Mouse (Mus musculus) midbrain, embryonic 16.5 days (tissue): ENCODE results near the gene Bad. TPM values are rescaled to one million over a fixed set of nuclear protein-coding genes. Genes with fewer than 3 reads are reported as not detected.
A peak's percentile ranks its signal among the peaks of the same experiment; 100 is the strongest.

Source experiments
- ATAC-seq: fragments of 200-750 bp; cut with Nextera tagmentation; 2 replicates; pipeline ENCODE4 v1.8.0; 2017; ENCODE audit warnings: moderate TSS enrichment
- H3K27ac ChIP-seq: fragments of 300-500 bp; sonication (generic); 2 replicates; pipeline ENCODE4 v1.5.1; 2014; ENCODE audit warnings: mild to moderate bottlenecking, low read length, mixed read lengths
- H3K27me3 ChIP-seq: fragments of 300-500 bp; sonication (generic); 2 replicates; pipeline ENCODE4 v1.6.1; 2014; ENCODE audit warnings: low read depth, low read length, mixed read lengths; ENCODE audit not compliant: control insufficient read depth, insufficient read depth
- H3K36me3 ChIP-seq: fragments of 300-500 bp; sonication (generic); 2 replicates; pipeline ENCODE4 v1.6.1; 2014; ENCODE audit warnings: mild to moderate bottlenecking, low read length, moderate library complexity, mixed read lengths; ENCODE audit not compliant: control insufficient read depth, insufficient read depth
- H3K4me1 ChIP-seq: fragments of 300-500 bp; sonication (generic); 2 replicates; pipeline ENCODE4 v1.6.1; 2014; ENCODE audit warnings: mild to moderate bottlenecking, low read length, mixed read lengths; ENCODE audit not compliant: control insufficient read depth, insufficient read depth
- H3K4me2 ChIP-seq: fragments of 300-500 bp; sonication (generic); 2 replicates; pipeline ENCODE4 v1.6.1; 2014; ENCODE audit warnings: mild to moderate bottlenecking, low read length, mixed read lengths
- H3K4me3 ChIP-seq: fragments of 300-500 bp; sonication (generic); 2 replicates; pipeline ENCODE4 v1.5.1; 2014; ENCODE audit warnings: low read depth, mild to moderate bottlenecking, low read length, moderate library complexity, mixed read lengths
- H3K9ac ChIP-seq: fragments of 300-500 bp; sonication (generic); 2 replicates; pipeline ENCODE4 v1.6.1; 2014; ENCODE audit warnings: low read depth, low read length, mixed read lengths
- H3K9me3 ChIP-seq: fragments of 300-500 bp; sonication (generic); replicated peaks from 2 replicates; pipeline ENCODE4 v1.6.1; 2014; ENCODE audit warnings: mild to moderate bottlenecking, low read length, mixed read lengths; ENCODE audit not compliant: control insufficient read depth, poor library complexity, severe bottlenecking
- WGBS: fragments of 180-500 bp; shearing (Covaris S2); extraction: QIAGEN DNeasy Blood & Tissue Kit; methylation state at CpG from one replicate; pipeline ENCODE4 v1.1.7; 2014; 5-methylcytosine and 5-hydroxymethylcytosine counted together
- polyA plus RNA-seq: library from polyadenylated mRNA; unstranded; fragments of >200 nt; fragmentation: Nextera tagmentation; extraction: Ambion mirVana; gene quantifications from 2 replicates; pipeline ENCODE4 v1.2.1, GENCODE M21; 2015

Gene Bad
- polyA plus RNA-seq, 1 experiment from 2014 or later, result 92.5 TPM

DNA sequence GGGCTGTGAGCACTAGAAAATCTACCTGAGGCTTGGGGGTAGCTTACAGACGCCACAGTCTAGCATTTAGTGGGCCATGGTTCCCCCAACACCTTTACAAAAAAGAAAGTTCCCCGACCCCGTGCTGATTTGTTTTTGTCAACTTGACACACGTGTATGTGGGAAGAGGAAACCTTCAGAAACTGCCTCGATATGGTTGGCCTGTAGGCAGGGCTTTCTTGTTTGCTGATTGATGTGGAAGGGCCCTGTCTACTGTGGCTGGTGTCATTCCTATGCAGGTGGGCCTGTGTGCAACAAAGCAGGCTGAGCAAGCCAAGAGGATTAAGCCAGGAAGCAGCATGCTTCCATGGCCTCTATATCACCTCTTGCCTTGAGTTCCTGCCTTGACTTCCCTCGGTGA is 28.6 kb upstream of the Bad start:
- H3K9me3 ChIP-seq, result no peaks in the 10 kb centered on the region
- no peak overlapping the region for H3K9ac ChIP-seq
- no peak overlapping the region for H3K4me3 ChIP-seq
- no peaks in the 10 kb centered on the region for H3K27me3 ChIP-seq
- no peak for ATAC-seq
- 88% methylated on average over 6 of the region's 6 CpGs for WGBS
- no peak overlapping the region for H3K4me2 ChIP-seq
- H3K4me1 ChIP-seq, result peaks cover 18% of the 10 kb centered on the region
- peaks cover 16% of the 10 kb centered on the region for H3K36me3 ChIP-seq
- no peak overlapping the region for H3K27ac ChIP-seq

DNA sequence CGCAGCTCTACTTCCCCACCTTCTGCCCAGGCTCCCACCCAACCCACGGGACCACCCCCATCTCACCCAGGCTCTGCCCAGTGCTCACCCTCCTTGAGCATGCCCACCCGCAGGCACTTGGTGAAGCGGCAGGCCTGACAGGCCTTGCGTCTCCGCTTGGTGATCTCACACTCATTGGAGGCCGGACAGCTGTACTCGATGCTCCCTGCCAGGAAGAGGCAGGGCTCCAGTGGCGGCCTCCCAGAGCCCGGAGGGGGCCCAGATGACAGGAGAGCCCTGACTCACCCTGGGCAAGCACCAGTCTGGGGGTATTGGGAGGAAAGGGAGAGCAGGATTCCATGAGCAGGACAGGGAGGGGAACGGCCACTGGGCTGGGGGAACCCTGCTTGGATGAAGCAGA is 27.7 kb upstream of the Bad start:
- ATAC-seq, result no peak
- Histone ChIP-seq H3K36me3 (peaks cover 16% of the 10 kb centered on the region), H3K27me3 (no peaks in the 10 kb centered on the region), H3K27ac (no peak overlapping the region), H3K9me3 (no peaks in the 10 kb centered on the region), H3K4me3 (no peak overlapping the region), H3K9ac (no peak overlapping the region), H3K4me2 (no peak overlapping the region), H3K4me1 (peaks cover 8% of the 10 kb centered on the region)
- WGBS, result 83% methylated on average over 11 of the region's 11 CpGs

DNA sequence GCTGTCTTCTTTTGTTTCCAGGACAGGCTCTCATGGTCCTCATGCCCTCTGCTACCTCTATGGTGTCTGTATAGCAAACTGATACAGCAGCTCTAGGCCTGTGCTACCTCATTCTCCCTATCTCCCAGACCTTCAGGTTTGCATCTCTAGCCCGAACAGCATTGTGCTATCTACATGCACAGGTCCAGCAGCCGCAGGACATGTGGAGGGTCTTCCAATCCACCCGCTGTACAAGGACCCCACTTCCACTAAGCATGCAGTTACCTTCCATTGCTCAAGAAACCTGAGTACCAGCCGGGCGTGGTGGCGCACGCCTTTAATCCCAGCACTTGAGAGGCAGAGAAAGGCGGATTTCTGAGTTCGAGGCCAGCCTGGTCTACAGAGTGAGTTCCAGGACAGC is 27.1 kb upstream of the Bad start:
- H3K9ac ChIP-seq, result no peak overlapping the region
- 95% methylated on average over 9 of the region's 9 CpGs for WGBS
- peaks cover 16% of the 10 kb centered on the region for H3K36me3 ChIP-seq
- H3K27me3 ChIP-seq, result no peaks in the 10 kb centered on the region
- no peaks in the 10 kb centered on the region for H3K9me3 ChIP-seq
- ATAC-seq, result no peak
- H3K27ac ChIP-seq, result no peak overlapping the region
- peaks cover 8% of the 10 kb centered on the region; the same call in 1 of the 2 replicates for H3K4me1 ChIP-seq
- no peak overlapping the region for H3K4me2 ChIP-seq
- H3K4me3 ChIP-seq, result no peak overlapping the region

DNA sequence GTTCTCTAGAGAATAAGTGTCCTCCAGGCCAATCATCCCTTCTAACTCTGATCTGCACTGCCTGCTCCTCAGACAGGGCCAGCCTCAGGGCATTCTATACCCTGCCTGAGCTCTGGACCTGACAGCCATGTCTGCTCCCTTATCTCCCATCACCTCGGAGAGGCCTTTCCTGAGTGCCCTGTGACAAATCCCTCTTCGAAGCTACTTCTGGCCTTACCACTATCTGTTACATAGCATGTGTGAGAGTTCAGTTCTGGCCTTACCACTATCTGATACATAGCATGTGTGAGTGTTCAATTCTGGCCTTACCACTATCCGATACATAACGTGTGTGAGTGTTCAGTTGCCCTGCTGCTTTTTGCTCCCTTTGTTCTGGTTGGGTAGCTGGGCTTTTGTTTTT is 26.4 kb upstream of the Bad start:
- 90% methylated on average over 4 of the region's 4 CpGs for whole genome bisulfite sequencing
- Histone ChIP-seq H3K4me1 (peaks cover 15% of the 10 kb centered on the region), H3K9me3 (no peaks in the 10 kb centered on the region), H3K4me3 (no peak overlapping the region), H3K27me3 (no peaks in the 10 kb centered on the region), H3K9ac (no peak overlapping the region), H3K4me2 (no peak overlapping the region), H3K27ac (no peak overlapping the region), H3K36me3 (peaks cover 16% of the 10 kb centered on the region)
- ATAC-seq, result no peak

DNA sequence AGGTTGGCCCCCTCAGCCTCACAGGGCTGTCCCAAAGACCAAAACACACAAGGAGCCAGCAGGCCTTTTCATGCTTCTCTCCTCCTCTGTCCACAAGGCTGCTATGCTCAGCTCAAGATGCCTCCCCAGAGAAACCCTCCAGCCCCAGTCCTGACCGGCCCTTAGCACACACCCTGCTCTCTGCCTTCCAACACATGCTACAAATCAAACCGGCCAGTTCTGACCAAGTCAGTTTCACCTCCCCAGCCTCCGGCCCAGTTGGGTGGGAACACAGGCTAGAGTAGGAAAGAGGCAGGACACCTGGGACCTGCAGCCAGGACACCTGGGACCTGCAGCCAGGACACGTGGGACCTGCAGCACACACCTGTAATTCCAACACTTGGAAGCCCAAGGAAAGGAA is 25.2 kb upstream of the Bad start:
- 91% methylated on average over 4 of the region's 4 CpGs for WGBS
- Histone ChIP-seq H3K4me2 (no peak overlapping the region), H3K36me3 (peaks cover 14% of the 10 kb centered on the region), H3K9me3 (no peaks in the 10 kb centered on the region), H3K4me1 (peaks cover 15% of the 10 kb centered on the region), H3K4me3 (no peak overlapping the region), H3K9ac (no peak overlapping the region; the same call in 1 of the 2 replicates), H3K27me3 (no peaks in the 10 kb centered on the region), H3K27ac (no peak overlapping the region)
- ATAC-seq, result no peak

DNA sequence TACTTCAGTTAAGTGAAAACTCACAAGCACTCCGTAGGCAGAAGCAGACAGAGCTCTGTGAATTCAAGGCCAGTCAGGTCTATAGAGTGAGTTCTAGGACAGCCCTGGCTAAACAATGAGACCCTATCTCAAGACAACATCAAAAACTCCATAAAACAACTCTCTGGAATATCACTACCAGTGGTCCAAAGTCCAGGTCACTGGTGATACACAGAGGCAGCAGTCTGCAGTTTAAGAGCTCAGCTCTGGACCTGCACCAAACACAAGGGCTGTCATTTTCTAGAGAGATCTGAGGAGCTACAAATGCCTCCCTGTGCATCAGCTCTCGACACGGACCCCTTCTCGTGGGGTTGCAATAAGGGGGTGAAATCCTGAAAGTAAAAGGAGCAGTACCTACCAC is 23.3 kb upstream of the Bad start:
- no peak overlapping the region for H3K4me2 ChIP-seq
- 89% methylated on average over 4 of the region's 4 CpGs for WGBS

DNA sequence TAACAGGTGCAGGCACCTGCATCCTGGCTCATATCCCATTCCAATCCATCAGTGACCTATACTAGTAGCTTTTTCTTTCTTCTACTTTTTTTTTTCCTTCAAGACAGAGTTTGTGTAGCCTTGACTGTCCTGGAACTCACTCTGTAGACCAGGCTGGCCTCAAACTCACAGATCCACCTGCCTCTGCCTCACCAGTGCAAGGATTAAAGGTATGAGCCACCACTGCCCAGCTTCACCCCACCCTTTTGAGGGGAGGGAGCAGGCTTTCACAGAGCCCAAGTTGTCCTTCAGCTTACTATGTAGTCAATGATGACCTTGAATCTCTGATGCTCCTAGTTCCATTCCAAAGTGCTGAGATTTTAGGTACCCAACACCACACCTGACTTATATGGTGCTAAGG is 22.2 kb upstream of the Bad start:
- no peaks in the 10 kb centered on the region for H3K36me3 ChIP-seq
- peaks cover 20% of the 10 kb centered on the region for H3K4me1 ChIP-seq
- ATAC-seq, result no peak
- H3K27ac ChIP-seq, result no peak overlapping the region
- H3K9ac ChIP-seq, result 0 out of 2 replicates have a peak overlapping the region, but pooled peaks have one; percentile 39
- H3K4me2 ChIP-seq, result no peak overlapping the region
- H3K4me3 ChIP-seq, result no peak overlapping the region
- H3K27me3 ChIP-seq, result peaks cover 12% of the 10 kb centered on the region
- H3K9me3 ChIP-seq, result no peaks in the 10 kb centered on the region

More for the DNA sequence above, 23.3 kb upstream of the Bad start:
- no peak for ATAC-seq
- H3K9me3 ChIP-seq, result no peaks in the 10 kb centered on the region
- H3K36me3 ChIP-seq, result peaks cover 3% of the 10 kb centered on the region; the same call in 1 of the 2 replicates
- H3K27me3 ChIP-seq, result peaks cover 5% of the 10 kb centered on the region
- no peak overlapping the region for H3K4me3 ChIP-seq
- peaks cover 20% of the 10 kb centered on the region for H3K4me1 ChIP-seq
- H3K9ac ChIP-seq, result no peak overlapping the region
- H3K27ac ChIP-seq, result no peak overlapping the region

DNA sequence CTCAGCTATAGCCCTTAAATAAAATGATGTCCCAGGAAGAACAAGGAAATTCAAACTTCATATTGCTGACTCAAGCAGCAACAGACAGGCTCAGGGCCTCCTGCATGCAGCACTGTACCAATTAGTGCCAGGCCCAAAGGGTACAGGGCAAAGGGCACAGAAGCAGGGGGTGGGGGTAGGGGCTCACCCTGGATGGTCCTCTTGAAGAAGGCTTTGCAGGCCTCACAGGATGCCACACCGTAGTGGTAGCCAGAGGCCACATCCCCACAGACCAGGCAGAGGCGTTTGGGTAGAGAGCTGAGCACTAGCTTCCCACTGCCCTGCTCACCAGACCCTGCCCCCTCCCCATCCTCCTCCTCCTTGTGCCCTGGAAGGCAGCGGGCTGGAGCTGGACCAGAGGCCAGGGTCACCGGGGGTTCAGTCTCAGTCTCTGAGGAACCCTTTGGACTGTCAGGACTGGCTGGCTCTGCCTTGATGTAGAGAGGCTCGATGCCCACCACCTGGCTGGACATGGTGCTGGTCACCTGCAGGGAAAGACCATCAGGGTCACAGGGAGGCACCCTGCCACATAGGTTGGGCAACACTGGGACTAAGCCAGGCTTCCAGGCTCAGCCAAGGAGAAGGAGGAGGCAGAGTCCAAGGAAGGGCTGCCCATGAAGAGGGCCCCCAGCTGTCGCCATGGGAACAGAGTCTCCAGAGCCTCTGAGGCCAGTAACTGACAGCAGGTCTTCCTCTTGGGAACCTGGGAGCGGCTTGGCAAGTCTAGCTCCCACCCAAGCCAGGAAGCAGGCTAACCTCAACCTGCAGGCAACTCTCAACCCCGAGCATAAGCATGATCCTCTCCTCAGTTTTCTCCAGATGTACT is 21.6 kb upstream of the Bad start:
- peak overlapping the region; percentile 69 for H3K4me3 ChIP-seq
- no peaks in the 10 kb centered on the region for H3K36me3 ChIP-seq
- H3K9me3 ChIP-seq, result no peaks in the 10 kb centered on the region
- ATAC-seq, result no peak
- H3K4me1 ChIP-seq, result peaks cover 20% of the 10 kb centered on the region
- 36% methylated on average over 8 of the region's 8 CpGs for WGBS
- no peak overlapping the region for H3K27ac ChIP-seq
- peak overlapping the region; percentile 39; the same call in 1 of the 2 replicates for H3K9ac ChIP-seq
- peak overlapping the region; percentile 90 for H3K4me2 ChIP-seq
- H3K27me3 ChIP-seq, result peaks cover 18% of the 10 kb centered on the region
